Mouse (Mus musculus): ENCODE results near the gene Pak4.

Pak4 gene

GRCm38 (mm10) chr7:28597642-28598446 lies at the start of gene Pak4, which contains the start of gene Samd4b:
TSS of gene Pak4 (minus strand) at chr7:28598185.
TSS of gene Samd4b (minus strand) at chr7:28598144.
- DNase-seq (ENCODE audit: low read depth, low spot score): peak; percentile 99

DNA sequence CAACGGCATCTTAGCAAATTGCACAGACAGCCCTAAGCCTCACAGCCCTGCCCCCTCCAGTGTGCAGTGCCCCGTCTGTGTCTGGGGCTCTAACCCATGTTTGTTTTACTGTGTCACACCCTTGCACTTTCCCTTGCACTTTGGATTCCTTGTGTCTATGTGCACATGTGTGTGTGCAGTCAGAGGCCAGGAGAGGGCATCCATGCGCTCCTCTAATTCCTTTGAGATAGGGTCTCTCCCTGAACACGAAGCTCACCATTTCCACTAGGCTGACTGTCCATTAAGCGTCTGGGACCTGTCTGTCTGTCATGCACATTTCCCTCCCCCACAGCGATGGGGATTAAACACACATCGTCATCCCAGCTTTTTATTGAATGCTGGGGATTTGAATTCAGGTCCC lies 49.0 kb upstream of the Pak4 start:
- DNase-seq (ENCODE audit: low read depth, low spot score): peak; percentile 48

GRCm38 (mm10) chr7:28645947-28646475 lies 48.0 kb upstream of the Pak4 start:
- no peak for DNase-seq (ENCODE audit: low read depth, low spot score)

- peak; percentile 72 for DNase-seq (ENCODE audit: low read depth, low spot score)
Observed at GRCm38 (mm10) chr7:28645366-28645765, 47.4 kb upstream of the Pak4 start.

- no peak for DNase-seq (ENCODE audit: low read depth, low spot score)
Observed at GRCm38 (mm10) chr7:28641546-28641945, 43.6 kb upstream of the Pak4 start.

GRCm38 (mm10) chr7:28637511-28637910 lies 39.5 kb upstream of the Pak4 start:
- DNase-seq (ENCODE audit: low read depth, low spot score): peak; percentile 58

DNA sequence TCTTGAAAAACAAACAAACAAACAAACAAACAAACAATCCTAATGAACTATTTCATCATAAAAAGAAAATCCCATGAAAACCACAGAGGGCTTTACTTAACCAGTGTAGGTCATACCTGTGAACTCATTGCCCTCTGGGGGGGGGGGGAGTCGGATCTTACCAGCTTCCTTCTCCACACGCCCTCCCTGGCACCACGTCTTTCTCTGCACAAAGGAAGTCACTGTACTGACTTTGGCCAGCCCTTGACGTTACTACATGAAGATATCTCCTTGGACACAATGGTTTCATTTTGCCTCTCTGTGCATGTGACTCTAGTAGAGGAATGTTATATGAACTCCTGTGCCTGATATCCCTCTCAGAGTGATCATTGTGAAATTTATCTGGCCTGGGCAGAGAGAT lies 36.1 kb upstream of the Pak4 start:
- DNase-seq (ENCODE audit: low read depth, low spot score): no peak

GRCm38 (mm10) chr7:28631073-28631472 lies 33.1 kb upstream of the Pak4 start, which contains the start of gene Acp7:
TSS of gene Acp7 (minus strand) at chr7:28631332.
- DNase-seq (ENCODE audit: low read depth, low spot score): no peak

- DNase-seq (ENCODE audit: low read depth, low spot score): peak; percentile 82
Observed at GRCm38 (mm10) chr7:28624791-28625190, 26.8 kb upstream of the Pak4 start.

DNA sequence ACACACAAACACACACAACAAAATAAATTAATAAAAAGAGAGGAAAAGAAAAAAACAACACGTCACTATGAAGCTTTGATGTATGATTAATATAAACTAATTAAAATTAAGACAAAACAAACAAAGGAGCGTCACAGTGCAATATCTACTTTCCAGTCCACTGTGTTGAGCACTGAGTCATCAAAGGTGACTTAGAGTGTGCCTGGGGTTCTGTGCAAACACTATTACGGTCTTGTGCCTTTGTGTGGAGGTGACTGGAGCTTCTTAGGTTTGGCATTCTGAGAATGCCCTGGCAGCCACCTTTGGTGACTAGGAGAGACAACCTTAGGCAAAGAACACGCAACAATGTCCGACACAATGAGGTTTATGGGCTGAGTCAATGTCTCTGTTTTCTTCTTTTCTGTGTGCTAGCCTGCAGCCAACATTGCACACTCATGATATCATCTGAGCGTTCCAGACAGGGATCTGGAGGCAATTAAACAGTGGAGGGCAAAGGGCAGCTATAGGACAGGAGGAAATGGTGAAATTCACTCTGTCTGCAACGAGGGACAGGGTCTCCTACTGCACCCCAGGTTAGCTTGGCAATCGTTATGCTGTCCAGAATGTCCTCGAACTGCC lies 21.2 kb upstream of the Pak4 start:
- no peak for DNase-seq (ENCODE audit: low read depth, low spot score)

DNA sequence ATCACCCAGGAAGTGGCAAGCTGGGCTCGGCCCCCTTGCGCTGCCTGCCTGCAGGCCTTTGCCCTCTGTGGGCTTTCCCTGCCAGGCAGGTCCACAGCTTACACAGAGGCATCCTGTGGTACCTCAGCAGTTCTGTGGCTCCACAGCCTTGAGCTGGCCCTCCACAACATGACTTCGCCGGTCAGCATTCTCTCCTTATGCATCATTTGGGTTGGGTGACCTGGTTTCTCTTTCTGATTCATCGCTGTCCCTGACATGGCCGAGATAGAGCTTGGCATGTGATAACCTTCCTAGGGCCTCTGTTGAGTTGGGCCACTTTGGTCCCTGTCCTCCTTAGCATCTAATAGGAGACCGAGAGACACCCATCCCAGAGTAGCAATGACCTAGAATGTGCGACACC lies 8.0 kb upstream of the Pak4 start:
- DNase-seq (ENCODE audit: low read depth, low spot score): no peak

DNA sequence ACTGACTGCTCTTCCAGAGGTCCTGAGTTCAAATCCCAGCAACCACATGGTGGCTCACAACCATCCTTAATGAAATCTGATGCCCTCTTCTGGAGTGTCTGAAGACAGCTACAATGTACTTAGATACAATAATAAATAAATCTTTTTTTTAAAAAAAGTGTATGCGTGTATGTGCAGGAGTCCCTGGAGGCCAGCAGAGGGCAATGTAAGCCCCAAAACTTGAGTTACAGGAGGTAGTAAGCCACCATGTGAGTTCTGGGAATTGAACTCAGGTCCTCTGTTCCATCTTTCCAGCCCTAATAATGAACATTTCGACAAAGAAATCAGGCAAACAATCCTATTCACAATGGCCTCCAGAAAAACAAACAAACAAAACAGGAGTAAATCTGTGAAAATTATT lies 5.8 kb upstream of the Pak4 start:
- peak; percentile 62 for DNase-seq (ENCODE audit: low read depth, low spot score)

GRCm38 (mm10) chr7:28603136-28603535 lies 5.2 kb upstream of the Pak4 start:
- no peak for DNase-seq (ENCODE audit: low read depth, low spot score)

- peak; percentile 76 for DNase-seq (ENCODE audit: low read depth, low spot score)
Observed at GRCm38 (mm10) chr7:28601668-28602067, 3.7 kb upstream of the Pak4 start.

GRCm38 (mm10) chr7:28601029-28601428 lies 3.0 kb upstream of the Pak4 start:
- DNase-seq (ENCODE audit: low read depth, low spot score): peak; percentile 84

DNA sequence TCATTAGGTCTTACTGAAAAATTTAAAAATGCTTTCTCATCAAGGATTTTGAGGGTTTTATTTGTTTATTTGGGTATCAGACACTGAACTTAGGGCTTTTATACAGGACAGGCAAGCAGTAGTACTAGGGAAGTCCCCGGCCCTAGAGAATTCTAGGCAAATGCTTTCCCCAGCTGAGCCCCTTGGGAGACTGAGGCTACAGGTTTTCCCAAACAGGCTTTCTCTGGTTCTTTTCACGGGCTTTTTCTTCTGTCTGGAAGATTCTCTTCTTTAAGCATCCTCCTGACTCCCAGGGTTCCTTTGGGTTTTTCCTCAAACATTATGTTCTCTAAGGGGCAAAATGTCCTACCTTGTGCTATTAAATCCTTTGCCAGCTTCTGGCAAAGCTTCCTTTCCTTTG lies 966 bp upstream of the Pak4 start:
- DNase-seq (ENCODE audit: low read depth, low spot score): no peak

GRCm38 (mm10) chr7:28597277-28597570 lies 761 bp downstream of the Pak4 start:
- no peak for DNase-seq (ENCODE audit: low read depth, low spot score)

DNA sequence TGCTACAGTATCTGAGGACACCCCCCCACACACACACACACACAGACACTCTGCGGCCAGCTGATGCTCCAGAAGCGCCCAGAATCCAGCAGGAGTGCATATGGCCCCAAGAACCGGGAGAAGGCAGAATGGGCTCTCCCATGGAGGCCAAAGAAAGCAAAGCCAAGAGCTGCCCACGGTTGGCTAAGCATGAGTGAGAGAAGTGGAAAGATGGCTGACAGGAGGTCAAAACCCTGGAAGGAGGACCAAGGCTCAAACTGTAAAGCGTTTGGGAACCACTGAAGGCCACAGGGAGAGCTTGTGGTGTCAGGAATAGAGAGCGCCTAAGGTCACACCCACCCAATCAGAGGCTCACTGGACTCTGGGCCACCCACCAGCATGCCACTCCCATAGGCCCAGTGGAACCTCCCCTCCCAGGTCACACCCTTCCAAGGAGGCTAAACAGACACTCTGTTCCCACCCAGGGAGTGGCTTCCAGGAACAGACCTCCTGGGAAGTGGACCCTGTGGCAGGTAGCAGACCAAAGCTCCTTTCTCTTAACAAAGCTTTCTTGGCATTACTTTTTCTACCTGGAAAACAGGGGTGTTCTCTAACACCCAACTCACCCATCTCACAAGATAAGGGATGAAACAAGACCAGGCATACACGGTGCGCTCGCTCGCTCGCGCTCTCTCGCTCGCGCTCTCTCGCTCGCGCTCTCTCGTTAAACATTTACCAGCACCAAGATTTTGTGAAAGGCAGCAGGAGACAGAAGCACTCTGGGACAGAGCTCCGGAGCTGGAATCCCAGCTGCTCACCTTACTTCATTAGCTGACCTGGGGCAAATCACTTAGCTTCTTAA lies 1.3 kb downstream of the Pak4 start:
- peak; percentile 95 for DNase-seq (ENCODE audit: low read depth, low spot score)

DNA sequence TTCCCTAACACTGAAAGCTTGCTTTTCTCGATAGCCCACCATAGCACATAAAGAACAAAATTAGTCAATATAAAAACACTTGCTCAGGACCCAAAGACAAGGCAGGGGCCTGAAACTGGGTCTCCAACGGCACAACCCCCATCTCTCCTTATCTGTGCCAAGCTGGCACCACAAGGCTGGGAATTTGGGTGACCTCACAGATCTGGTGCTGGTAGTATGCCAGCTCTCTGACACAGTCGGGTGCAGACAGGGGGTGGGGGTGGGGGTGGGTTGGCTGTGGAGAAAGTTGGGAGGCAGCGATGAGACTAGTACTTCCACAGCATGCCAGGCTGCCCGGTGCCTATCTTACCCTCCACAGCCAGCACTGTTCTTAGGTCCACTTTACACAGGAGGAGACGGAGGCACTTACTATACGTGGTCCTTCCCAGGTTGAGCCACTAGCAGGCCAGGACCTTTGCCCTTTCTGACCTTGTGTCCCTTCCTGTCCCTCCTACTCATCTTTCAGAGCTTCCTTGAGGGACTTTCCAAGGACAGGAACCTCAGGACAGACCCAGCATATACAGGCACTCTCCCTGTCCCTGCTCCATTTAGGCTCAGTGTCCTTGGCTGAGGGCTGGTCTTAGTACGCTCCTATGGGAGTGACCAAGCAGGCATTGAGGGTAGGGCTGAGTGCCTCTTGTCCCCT lies 2.1 kb downstream of the Pak4 start:
- DNase-seq (ENCODE audit: low read depth, low spot score): no peak

GRCm38 (mm10) chr7:28593206-28594111 lies 4.5 kb downstream of the Pak4 start:
- no peak for DNase-seq (ENCODE audit: low read depth, low spot score)
